Mouse (Mus musculus): ENCODE measurements at regions not wholly inside any gene's neighbourhood (a gene's known extent, or its start where the extent isn't known, plus 50 kb on each side); places are given as distances from the start of the nearest gene placed in this dataset.

- Histone ChIP-seq H3K36me3 (ENCODE audit: control insufficient read depth in 1 of 2, insufficient read depth in 2 of 2, low read length in 2 of 2) (no peaks in the 10 kb centered on the region), H3K79me2 (ENCODE audit: control insufficient read depth, insufficient read depth, low read length, poor library complexity) (no peaks in the 10 kb centered on the region), H3K4me1 (ENCODE audit: control insufficient read depth in 1 of 2, insufficient read depth in 2 of 2, low read length in 2 of 2) (no peaks in the 10 kb centered on the region), H3K9ac (ENCODE audit: control insufficient read depth, low read depth, low read length, poor library complexity, severe bottlenecking) (no peak overlapping the region), H3K27ac (ENCODE audit: control insufficient read depth, low read depth, low read length) (no peak overlapping the region), H3K4me3 (ENCODE audit: control insufficient read depth in 1 of 2, insufficient read depth in 1 of 2, low read depth in 2 of 2, low read length in 2 of 2) (no peak overlapping the region), H3K9me3 (replicated peaks; ENCODE audit: insufficient read depth, low read length) (no peaks in the 10 kb centered on the region), H3K27me3 (ENCODE audit: control insufficient read depth in 1 of 2, insufficient read depth in 2 of 2, low read length in 2 of 2) (0 out of 4 replicates have a peak, but pooled peaks cover 0 to 2% of the 10 kb centered on the region in 2 experiments)
- no peak for DNase-seq (ENCODE audit: low read depth, low spot score)
- no peak for TF ChIP-seq MEF2A (IDR thresholded peaks at IDR 0.05; ENCODE audit: extremely low read depth, insufficient replicate concordance, low read depth, low read length, poor library complexity, severe bottlenecking)
- TF ChIP-seq POLR2A (IDR thresholded peaks at IDR 0.05; ENCODE audit: control insufficient read depth in 1 of 2, insufficient read depth in 1 of 2, low read depth in 1 of 2, low read length in 2 of 2, poor library complexity in 1 of 2): no peak
- TF ChIP-seq HCFC1 (IDR thresholded peaks at IDR 0.05; ENCODE audit: low read depth, low read length): no peak
- TF ChIP-seq KAT2A (conservative IDR thresholded peaks at IDR 0.05; ENCODE audit: low read depth, low read length): no peak
- TF ChIP-seq TBP (IDR thresholded peaks at IDR 0.05; ENCODE audit: low read depth, low read length): no peak
- TF ChIP-seq ZMIZ1 (IDR thresholded peaks at IDR 0.05; ENCODE audit: low read depth, low read length): no peak
- TF ChIP-seq ZKSCAN1 (IDR thresholded peaks at IDR 0.05; ENCODE audit: low read depth, low read length): no peak
- TF ChIP-seq USF2 (IDR thresholded peaks at IDR 0.05; ENCODE audit: borderline replicate concordance in 1 of 2, insufficient read depth in 1 of 2, low read depth in 1 of 2, low read length in 2 of 2): no peak
- no peak for TF ChIP-seq NRF1 (IDR thresholded peaks at IDR 0.05; ENCODE audit: insufficient read depth, low read depth, low read length, poor library complexity, severe bottlenecking)
- TF ChIP-seq NELFE (IDR thresholded peaks at IDR 0.05; ENCODE audit: low read depth, low read length): no peak
- no peak for TF ChIP-seq GATA1 (IDR thresholded peaks at IDR 0.05; ENCODE audit: low read depth, low read length)
- no peak for TF ChIP-seq POLR2AphosphoS5 (IDR thresholded peaks at IDR 0.05; ENCODE audit: borderline replicate concordance, low read depth, low read length)
- no peak for TF ChIP-seq CHD1 (IDR thresholded peaks at IDR 0.05; ENCODE audit: low read depth, low read length)
These were observed 203.3 kb upstream of the Egflam start for GRCm38 (mm10) chr15:7601540-7601939.

GRCm38 (mm10) chr15:7604847-7605246, 205.8 kb upstream of the Gdnf start:
- TF ChIP-seq SIN3A (IDR thresholded peaks at IDR 0.05; ENCODE audit: low read length) (no peak), NRF1 (IDR thresholded peaks at IDR 0.05; ENCODE audit: insufficient read depth, low read depth, low read length, poor library complexity, severe bottlenecking) (no peak)
- Histone ChIP-seq H3K27ac (ENCODE audit: control insufficient read depth, low read depth, low read length) (no peak overlapping the region), H3K4me1 (ENCODE audit: control insufficient read depth in 1 of 2, insufficient read depth in 2 of 2, low read length in 2 of 2) (no peaks in the 10 kb centered on the region), H3K79me2 (ENCODE audit: control insufficient read depth, insufficient read depth, low read length, poor library complexity) (no peaks in the 10 kb centered on the region), H3K36me3 (ENCODE audit: control insufficient read depth in 1 of 2, insufficient read depth in 2 of 2, low read length in 2 of 2) (no peaks in the 10 kb centered on the region), H3K27me3 (ENCODE audit: control insufficient read depth in 1 of 2, insufficient read depth in 2 of 2, low read length in 2 of 2) (0 out of 4 replicates have a peak, but pooled peaks cover 0 to 4% of the 10 kb centered on the region in 2 experiments), H3K9ac (ENCODE audit: control insufficient read depth, low read depth, low read length, poor library complexity, severe bottlenecking) (no peak overlapping the region), H3K9me3 (replicated peaks; ENCODE audit: insufficient read depth, low read length) (no peaks in the 10 kb centered on the region), H3K4me3 (ENCODE audit: control insufficient read depth in 1 of 2, insufficient read depth in 1 of 2, low read depth in 2 of 2, low read length in 2 of 2) (no peak overlapping the region)
- DNase-seq (ENCODE audit: low read depth, low spot score): no peak

GRCm38 (mm10) chr15:7617954-7618353, 192.7 kb upstream of the Gdnf start:
- DNase-seq (ENCODE audit: low read depth, low spot score): no peak
- Histone ChIP-seq H3K79me2 (ENCODE audit: control insufficient read depth, insufficient read depth, low read length, poor library complexity) (no peaks in the 10 kb centered on the region), H3K9ac (ENCODE audit: control insufficient read depth, low read depth, low read length, poor library complexity, severe bottlenecking) (no peak overlapping the region), H3K4me1 (ENCODE audit: control insufficient read depth in 1 of 2, insufficient read depth in 2 of 2, low read length in 2 of 2) (no peaks in the 10 kb centered on the region), H3K9me3 (replicated peaks; ENCODE audit: insufficient read depth, low read length) (no peaks in the 10 kb centered on the region), H3K4me3 (ENCODE audit: control insufficient read depth in 1 of 2, insufficient read depth in 1 of 2, low read depth in 2 of 2, low read length in 2 of 2) (no peak overlapping the region), H3K36me3 (ENCODE audit: control insufficient read depth in 1 of 2, insufficient read depth in 2 of 2, low read length in 2 of 2) (no peaks in the 10 kb centered on the region), H3K27ac (ENCODE audit: control insufficient read depth, low read depth, low read length) (no peak overlapping the region), H3K27me3 (ENCODE audit: control insufficient read depth in 1 of 2, insufficient read depth in 2 of 2, low read length in 2 of 2) (peaks cover 0 to 1% of the 10 kb centered on the region in 2 experiments; a peak in 2 of 4 replicates)
- TF ChIP-seq NELFE (IDR thresholded peaks at IDR 0.05; ENCODE audit: low read depth, low read length): no peak
- no peak for TF ChIP-seq RCOR1 (IDR thresholded peaks at IDR 0.05; ENCODE audit: low read depth, low read length)
- TF ChIP-seq MYC (IDR thresholded peaks at IDR 0.05; ENCODE audit: low read depth, low read length): no peak
- TF ChIP-seq CHD2 (IDR thresholded peaks at IDR 0.05; ENCODE audit: low read length): no peak
- TF ChIP-seq NRF1 (IDR thresholded peaks at IDR 0.05; ENCODE audit: insufficient read depth, low read depth, low read length, poor library complexity, severe bottlenecking): no peak
- TF ChIP-seq USF2 (IDR thresholded peaks at IDR 0.05; ENCODE audit: borderline replicate concordance in 1 of 2, insufficient read depth in 1 of 2, low read depth in 1 of 2, low read length in 2 of 2): no peak
- TF ChIP-seq USF1 (IDR thresholded peaks at IDR 0.05; ENCODE audit: low read depth, low read length): no peak
- TF ChIP-seq JUND (IDR thresholded peaks at IDR 0.05; ENCODE audit: low read depth, low read length): no peak
- TF ChIP-seq ZC3H11A (IDR thresholded peaks at IDR 0.05; ENCODE audit: low read depth, low read length): no peak
- no peak for TF ChIP-seq ZKSCAN1 (IDR thresholded peaks at IDR 0.05; ENCODE audit: low read depth, low read length)
- no peak for TF ChIP-seq MXI1 (IDR thresholded peaks at IDR 0.05; ENCODE audit: low read depth, low read length)
- TF ChIP-seq TAL1 (IDR thresholded peaks at IDR 0.05; ENCODE audit: low read length): no peak
- no peak for TF ChIP-seq CTCF (IDR thresholded peaks at IDR 0.05 in 2 of 3, conservative IDR thresholded peaks at IDR 0.05 in 1 of 3; ENCODE audit: control insufficient read depth in 1 of 3, insufficient read depth in 1 of 3, low read depth in 2 of 3, low read length in 3 of 3, poor library complexity in 1 of 3, severe bottlenecking in 1 of 3)
- no peak for TF ChIP-seq HCFC1 (IDR thresholded peaks at IDR 0.05; ENCODE audit: low read depth, low read length)
- no peak for TF ChIP-seq MEF2A (IDR thresholded peaks at IDR 0.05; ENCODE audit: extremely low read depth, insufficient replicate concordance, low read depth, low read length, poor library complexity, severe bottlenecking)
- no peak for TF ChIP-seq MYB (IDR thresholded peaks at IDR 0.05; ENCODE audit: low read depth, low read length)
